Mouse (Mus musculus) lung, postnatal 0 days (tissue): ENCODE measurements at regions not wholly inside any gene's neighbourhood (a gene's known extent, or its start where the extent isn't known, plus 50 kb on each side); places are given as distances from the start of the nearest gene placed in this dataset.

Source experiments
- ATAC-seq: fragments of 200-750 bp; cut with Nextera tagmentation; 2 replicates; pipeline ENCODE4 v1.8.0; 2017; ENCODE audit warnings: moderate library complexity
- DNase-seq: peaks from one replicate; pipeline ENCODE4 v3.0.0-alpha.2; 2016; ENCODE audit warnings: low spot score
- H3K27ac ChIP-seq: fragments of 300-500 bp; sonication (generic); 2 replicates; pipeline ENCODE4 v1.5.1; 2014; ENCODE audit warnings: antibody characterized with exemption, mild to moderate bottlenecking, low read length, mixed read lengths
- H3K27me3 ChIP-seq: fragments of 300-500 bp; sonication (generic); replicated peaks from 2 replicates; pipeline ENCODE4 v1.6.1; 2014; ENCODE audit warnings: low read length, mixed read lengths; ENCODE audit not compliant: insufficient read depth
- H3K36me3 ChIP-seq: fragments of 300-500 bp; sonication (generic); 2 replicates; pipeline ENCODE4 v1.6.1; 2014; ENCODE audit warnings: low read length, mixed read lengths; ENCODE audit not compliant: insufficient read depth
- H3K4me1 ChIP-seq: fragments of 300-500 bp; sonication (generic); 2 replicates; pipeline ENCODE4 v1.6.1; 2014; ENCODE audit warnings: antibody characterized with exemption, low read depth, low read length, mixed read lengths; ENCODE audit not compliant: insufficient read depth
- H3K4me2 ChIP-seq: fragments of 300-500 bp; sonication (generic); replicated peaks from 2 replicates; pipeline ENCODE4 v1.6.1; 2014; ENCODE audit warnings: low read depth, mild to moderate bottlenecking, low read length, moderate library complexity, mixed read lengths
- H3K4me3 ChIP-seq: fragments of 300-500 bp; sonication (generic); 2 replicates; pipeline ENCODE4 v1.5.1; 2014; ENCODE audit warnings: low read depth, low read length
- H3K9ac ChIP-seq: fragments of 300-500 bp; sonication (generic); replicated peaks from 2 replicates; pipeline ENCODE4 v1.6.1; 2014; ENCODE audit warnings: low read depth, mild to moderate bottlenecking
- H3K9me3 ChIP-seq: fragments of 300-500 bp; sonication (generic); 2 replicates; pipeline ENCODE4 v1.6.1; 2016; ENCODE audit warnings: low read length, mixed read lengths
- CTCF ChIP-seq: IDR thresholded peaks from 2 replicates; pipeline ENCODE4 v1.5.1; 2016; ENCODE audit warnings: antibody characterized with exemption, mild to moderate bottlenecking
- EP300 ChIP-seq: IDR thresholded peaks from 2 replicates; pipeline ENCODE4 v1.6.1; 2016; ENCODE audit warnings: antibody characterized with exemption, mild to moderate bottlenecking, control low read depth
- WGBS: fragments of 180-500 bp; shearing (Covaris S2); extraction: QIAGEN DNeasy Blood & Tissue Kit; methylation state at CpG from one replicate; pipeline ENCODE4 v1.1.7; 2014; 5-methylcytosine and 5-hydroxymethylcytosine counted together

DNA sequence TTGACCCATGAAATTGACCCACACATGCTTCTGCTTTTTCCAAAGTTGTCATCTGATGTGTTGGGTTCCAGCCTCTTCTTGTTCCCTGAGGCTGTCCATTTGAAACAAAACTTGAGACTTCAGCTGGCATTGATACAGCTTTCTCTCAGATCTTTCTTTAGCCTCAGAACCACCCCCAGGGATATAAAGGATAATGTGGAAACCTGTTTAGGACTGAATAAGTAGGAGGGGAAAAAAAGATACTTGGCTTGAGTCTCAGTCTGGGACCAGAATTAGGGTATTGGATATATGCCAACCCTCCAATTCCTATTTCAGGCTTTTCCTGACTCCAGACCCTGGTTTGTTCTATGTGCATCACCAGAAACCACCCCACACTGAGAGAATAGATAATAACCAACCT lies 579.7 kb upstream of the Camk1g start:
- Histone ChIP-seq H3K36me3 (no peaks in the 10 kb centered on the region), H3K4me1 (no peaks in the 10 kb centered on the region), H3K9ac (no peak overlapping the region), H3K4me3 (no peak overlapping the region), H3K27me3 (no peaks in the 10 kb centered on the region), H3K27ac (no peak overlapping the region), H3K4me2 (no peak overlapping the region), H3K9me3 (no peaks in the 10 kb centered on the region)
- TF ChIP-seq EP300 (no peak), CTCF (no peak)
- no peak for ATAC-seq
- no peak for DNase-seq

DNA sequence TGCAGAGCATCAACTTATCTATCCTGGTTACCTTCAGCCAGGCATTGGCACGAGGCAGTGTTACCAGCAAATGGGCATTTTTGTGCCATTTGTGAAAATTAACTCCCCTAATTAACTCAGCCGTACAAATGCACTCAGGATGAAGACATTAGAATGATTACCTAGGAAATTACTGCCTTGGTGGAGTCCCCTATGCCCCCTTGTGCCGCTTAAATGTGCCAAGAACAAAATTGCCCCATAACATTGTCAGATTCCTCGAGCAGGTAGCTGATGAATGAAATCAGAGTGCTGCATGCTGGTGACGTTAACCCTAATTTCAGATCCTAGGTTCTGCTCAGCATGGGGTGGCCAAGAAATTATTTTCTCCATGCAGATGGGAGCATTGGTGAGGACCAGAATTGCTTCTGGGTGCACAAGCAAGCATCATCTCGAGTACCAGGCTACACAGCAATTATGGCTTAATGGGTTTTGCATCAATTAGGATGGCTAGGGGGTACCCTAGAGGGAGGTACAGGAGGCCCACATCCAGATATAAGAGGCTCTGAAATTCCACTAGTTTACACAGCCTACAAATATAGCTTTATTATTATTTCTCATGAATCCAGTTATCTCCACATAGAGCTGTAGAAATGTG lies 577.0 kb upstream of the Camk1g start:
- Histone ChIP-seq H3K27ac (no peak overlapping the region), H3K4me2 (no peak overlapping the region), H3K36me3 (no peaks in the 10 kb centered on the region), H3K4me3 (no peak overlapping the region), H3K9me3 (no peaks in the 10 kb centered on the region), H3K27me3 (no peaks in the 10 kb centered on the region), H3K4me1 (no peaks in the 10 kb centered on the region), H3K9ac (no peak overlapping the region)
- ATAC-seq = no peak
- TF ChIP-seq CTCF (no peak), EP300 (no peak)
- WGBS = 76% methylated on average over 6 of the region's 6 CpGs
- DNase-seq = no peak

DNA sequence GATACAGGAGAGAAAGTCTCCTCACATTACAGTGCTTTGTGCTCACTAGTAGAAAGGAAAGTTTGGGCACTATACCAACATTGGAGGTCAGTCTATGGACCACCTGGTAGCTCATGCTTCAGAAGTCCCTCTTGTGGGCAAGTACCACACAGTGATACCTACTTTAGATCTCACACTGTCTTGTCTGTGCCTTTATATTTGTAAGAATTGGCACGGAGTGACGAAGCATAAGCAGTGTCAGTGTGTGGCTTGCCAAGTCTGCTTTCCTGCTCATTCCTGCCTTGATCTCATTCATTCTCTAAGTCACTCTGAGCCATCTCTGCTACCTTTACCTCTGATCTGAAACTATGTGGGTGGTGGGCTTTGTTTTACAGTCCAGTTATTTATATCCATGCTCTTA lies 565.9 kb upstream of the Camk1g start:
- TF ChIP-seq EP300 (no peak), CTCF (no peak)
- H3K4me3 ChIP-seq = no peak overlapping the region
- no peaks in the 10 kb centered on the region for H3K9me3 ChIP-seq
- H3K27ac ChIP-seq = no peak overlapping the region
- no peak overlapping the region for H3K4me2 ChIP-seq
- WGBS = 76% methylated on average over 2 of the region's 2 CpGs
- no peak for DNase-seq
- no peaks in the 10 kb centered on the region for H3K4me1 ChIP-seq
- no peak for ATAC-seq
- no peak overlapping the region for H3K9ac ChIP-seq
- no peaks in the 10 kb centered on the region for H3K27me3 ChIP-seq
- H3K36me3 ChIP-seq = no peaks in the 10 kb centered on the region

DNA sequence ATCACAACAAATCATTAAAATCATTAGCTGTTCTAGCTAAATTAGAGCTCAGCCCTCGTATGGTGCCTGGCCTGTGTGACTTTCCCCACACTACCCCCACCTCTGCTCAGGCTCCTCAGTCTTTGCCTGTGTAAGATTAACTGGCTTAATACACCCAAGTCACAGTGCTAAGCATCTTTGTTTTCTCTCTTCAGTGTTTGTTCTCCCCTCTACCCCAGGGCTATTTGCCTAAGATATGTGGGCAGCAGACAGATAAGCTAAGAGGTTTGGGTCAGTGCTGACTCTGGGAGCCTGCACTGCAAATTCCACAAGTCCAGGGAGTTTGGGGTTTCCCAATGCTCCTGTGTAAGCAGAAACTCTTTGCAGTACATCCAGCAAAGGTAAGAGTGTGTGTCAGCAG lies 564.2 kb upstream of the Camk1g start:
- Histone ChIP-seq H3K9ac (no peak overlapping the region), H3K27me3 (no peaks in the 10 kb centered on the region), H3K4me3 (no peak overlapping the region), H3K4me2 (no peak overlapping the region), H3K36me3 (no peaks in the 10 kb centered on the region), H3K27ac (no peak overlapping the region), H3K9me3 (no peaks in the 10 kb centered on the region), H3K4me1 (no peaks in the 10 kb centered on the region)
- ATAC-seq = no peak
- no peak for TF ChIP-seq CTCF
- no peak for TF ChIP-seq EP300
- DNase-seq = no peak
- WGBS = 64% methylated on average over 1 of the region's 1 CpGs

DNA sequence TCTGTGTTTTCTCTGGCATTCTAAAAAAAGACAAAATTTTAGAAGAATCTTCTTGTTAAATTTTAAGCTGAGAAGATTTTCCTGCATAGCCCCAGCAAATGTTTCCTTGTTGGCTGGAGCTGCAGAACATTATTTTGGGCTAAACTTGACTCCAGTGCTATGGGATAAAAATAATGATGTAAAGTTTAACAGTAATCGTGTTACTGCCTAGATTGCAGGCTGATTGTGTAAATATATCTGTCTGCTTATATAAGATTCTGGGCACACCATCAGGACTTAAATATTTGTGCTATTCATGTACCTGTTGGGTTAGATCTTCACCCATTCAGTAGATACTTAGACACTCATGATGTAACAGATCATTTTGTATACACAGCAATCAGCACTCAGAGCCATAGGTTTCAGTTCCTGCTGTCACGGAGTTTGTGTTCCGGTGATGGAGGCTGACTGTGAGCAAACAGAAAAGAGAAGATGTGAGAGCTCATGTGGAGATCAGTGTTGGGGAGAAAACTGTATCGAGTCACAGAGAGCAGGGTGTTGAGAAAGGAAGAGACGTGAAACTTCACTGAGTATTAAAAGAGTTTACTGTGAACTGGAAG lies 561.1 kb upstream of the Camk1g start:
- no peak overlapping the region for H3K9ac ChIP-seq
- ATAC-seq (no peak), DNase-seq (no peak)
- H3K4me2 ChIP-seq = no peak overlapping the region
- no peaks in the 10 kb centered on the region for H3K9me3 ChIP-seq
- no peaks in the 10 kb centered on the region for H3K4me1 ChIP-seq
- no peaks in the 10 kb centered on the region for H3K27me3 ChIP-seq
- 44% methylated on average over 5 of the region's 5 CpGs for WGBS
- H3K27ac ChIP-seq = no peak overlapping the region
- TF ChIP-seq EP300 (no peak), CTCF (no peak)
- no peaks in the 10 kb centered on the region for H3K36me3 ChIP-seq
- no peak overlapping the region for H3K4me3 ChIP-seq

DNA sequence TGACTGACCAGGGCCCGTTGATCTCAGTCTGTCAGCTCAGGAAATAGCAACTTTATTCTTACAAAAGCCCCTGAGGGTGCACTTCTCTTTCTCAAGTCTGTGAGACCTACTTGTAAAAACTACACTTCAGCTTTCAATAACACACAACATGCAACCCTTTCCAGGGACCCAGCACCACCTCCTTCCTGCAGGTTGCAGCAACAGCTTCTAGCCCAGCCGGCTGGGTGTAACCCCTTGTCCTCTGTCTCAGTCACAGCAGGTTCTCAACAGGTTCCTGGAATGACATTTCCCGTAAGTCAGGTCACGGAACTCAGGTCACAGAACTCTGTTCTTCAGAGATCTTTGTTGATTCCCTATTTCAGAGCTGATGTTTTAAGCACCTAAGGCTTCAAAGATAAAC lies 558.5 kb upstream of the Camk1g start:
- TF ChIP-seq CTCF (no peak), EP300 (no peak)
- peak; percentile 40; the same call in 1 of the 2 replicates for ATAC-seq
- WGBS = 50% methylated on average over 4 of the region's 4 CpGs
- Histone ChIP-seq H3K27me3 (no peaks in the 10 kb centered on the region), H3K9me3 (no peaks in the 10 kb centered on the region), H3K9ac (no peak overlapping the region), H3K4me3 (no peak overlapping the region), H3K4me1 (no peaks in the 10 kb centered on the region), H3K4me2 (no peak overlapping the region), H3K27ac (no peak overlapping the region), H3K36me3 (no peaks in the 10 kb centered on the region)
- peak; percentile 7 for DNase-seq

DNA sequence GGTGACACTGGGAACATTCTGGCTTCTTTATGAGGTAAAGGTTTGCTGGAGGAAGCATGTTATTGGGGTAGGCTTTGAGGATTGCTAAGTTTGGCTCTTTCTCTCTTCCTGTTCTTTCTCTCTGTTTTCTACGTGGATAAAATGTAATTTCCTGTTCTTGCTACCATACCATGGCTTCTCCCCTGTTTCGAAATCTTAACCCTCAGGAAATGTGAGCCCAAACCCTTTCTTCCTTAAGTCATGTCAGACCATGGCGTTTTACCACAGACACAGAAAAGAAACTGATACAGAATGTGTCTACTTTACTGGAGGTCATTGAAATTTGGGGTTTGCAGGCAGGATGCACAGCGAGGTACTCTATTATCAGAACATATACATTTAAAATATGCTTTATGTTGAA lies 552.7 kb upstream of the Camk1g start:
- H3K9me3 ChIP-seq = no peaks in the 10 kb centered on the region
- ATAC-seq (no peak), DNase-seq (no peak)
- H3K4me3 ChIP-seq = no peak overlapping the region
- no peaks in the 10 kb centered on the region for H3K36me3 ChIP-seq
- H3K4me2 ChIP-seq = no peak overlapping the region
- TF ChIP-seq EP300 (no peak), CTCF (no peak)
- no peaks in the 10 kb centered on the region for H3K4me1 ChIP-seq
- H3K9ac ChIP-seq = no peak overlapping the region
- H3K27me3 ChIP-seq = no peaks in the 10 kb centered on the region
- WGBS = 60% methylated on average over 4 of the region's 4 CpGs
- H3K27ac ChIP-seq = no peak overlapping the region
